Mouse (Mus musculus): Measurements from ENCODE around the gene Ank2. TPM values are rescaled to one million over a fixed set of nuclear protein-coding genes. Genes with fewer than 3 reads are reported as not detected.

Ank2 gene
- polyA plus RNA-seq, 1 experiment, result 352 TPM

DNA sequence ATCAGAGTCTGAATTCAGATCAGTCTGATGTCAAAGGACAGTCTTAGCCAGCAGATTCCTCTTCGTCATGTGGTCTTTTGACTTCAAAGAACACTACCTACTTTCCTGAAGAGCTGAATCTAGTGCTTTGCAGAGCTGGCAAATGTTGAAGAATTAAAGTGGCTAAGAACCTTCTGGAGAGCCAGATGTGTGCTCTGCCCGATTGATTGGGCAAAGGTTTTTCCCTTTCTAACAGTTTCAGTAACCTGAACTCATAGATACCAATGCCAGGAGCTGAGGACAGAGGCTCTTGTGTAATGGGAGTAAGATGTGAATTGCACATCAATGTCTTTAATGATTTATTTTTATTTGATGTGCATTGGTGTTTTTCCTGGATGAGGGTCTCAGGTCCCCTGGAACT is 525.6 kb downstream of the Ank2 start:
- TF ChIP-seq CTCF (IDR thresholded peaks at IDR 0.05; ENCODE audit: extremely low read depth, insufficient read depth, low read length), result no peak
- Histone ChIP-seq H3K27ac (ENCODE audit: insufficient read depth, low read length) (no peak overlapping the region), H3K4me1 (ENCODE audit: control insufficient read depth, insufficient read depth, low read length) (peaks cover 3% of the 10 kb centered on the region), H3K4me3 (ENCODE audit: insufficient read depth, low read length) (no peak overlapping the region)

DNA sequence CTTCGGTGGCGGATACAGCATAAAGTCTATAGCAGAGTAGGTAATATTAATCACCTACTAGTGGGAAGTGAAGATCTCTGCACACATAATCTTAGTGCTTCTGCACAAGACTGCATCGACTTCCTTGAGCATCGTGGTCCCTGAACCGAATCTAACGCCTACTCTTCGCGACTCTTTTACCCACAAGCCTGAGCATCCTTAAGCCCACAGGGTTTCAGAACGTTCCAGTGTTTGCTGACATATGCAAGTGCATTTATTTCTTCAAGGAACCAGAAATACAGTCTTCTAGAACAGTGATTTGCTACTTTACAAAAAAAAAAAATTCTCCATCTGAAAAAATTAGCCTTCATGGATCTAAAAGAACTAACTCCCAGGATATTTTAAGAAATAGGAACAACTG is 527.6 kb downstream of the Ank2 start:
- Histone ChIP-seq H3K27ac (ENCODE audit: insufficient read depth, low read length) (no peak overlapping the region), H3K4me3 (ENCODE audit: insufficient read depth, low read length) (no peak overlapping the region), H3K4me1 (ENCODE audit: control insufficient read depth, insufficient read depth, low read length) (peaks cover 1% of the 10 kb centered on the region; the same call in 1 of the 2 replicates)
- TF ChIP-seq POLR2A (IDR thresholded peaks at IDR 0.05; ENCODE audit: extremely low read depth, insufficient read depth, low read length) (no peak), CTCF (IDR thresholded peaks at IDR 0.05; ENCODE audit: extremely low read depth, insufficient read depth, low read length) (no peak)

DNA sequence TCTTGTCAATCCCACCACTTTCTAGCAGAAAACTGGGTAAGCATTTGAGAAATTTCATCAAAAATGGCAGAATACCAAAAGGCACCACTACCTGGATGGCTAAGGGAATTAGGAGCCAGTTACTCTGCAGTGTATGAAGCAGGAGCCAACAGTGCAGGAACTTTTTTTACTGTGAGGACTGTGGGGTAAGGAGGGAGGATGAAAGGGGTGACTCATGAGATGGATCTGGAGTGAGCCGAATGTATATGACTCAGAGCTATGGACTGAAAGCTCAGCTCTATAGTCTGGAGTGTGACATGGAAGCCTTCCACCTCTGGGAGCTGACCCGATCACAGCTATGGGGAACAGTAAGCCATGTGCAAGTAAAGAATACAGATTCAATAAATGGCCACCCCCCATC is 530.4 kb downstream of the Ank2 start:
- TF ChIP-seq CTCF (IDR thresholded peaks at IDR 0.05; ENCODE audit: extremely low read depth, insufficient read depth, low read length), result no peak
- TF ChIP-seq POLR2A (IDR thresholded peaks at IDR 0.05; ENCODE audit: extremely low read depth, insufficient read depth, low read length), result no peak
- Histone ChIP-seq H3K4me3 (ENCODE audit: insufficient read depth, low read length) (no peak overlapping the region), H3K27ac (ENCODE audit: insufficient read depth, low read length) (no peak overlapping the region), H3K4me1 (ENCODE audit: control insufficient read depth, insufficient read depth, low read length) (peaks cover 1% of the 10 kb centered on the region; the same call in 1 of the 2 replicates)

DNA sequence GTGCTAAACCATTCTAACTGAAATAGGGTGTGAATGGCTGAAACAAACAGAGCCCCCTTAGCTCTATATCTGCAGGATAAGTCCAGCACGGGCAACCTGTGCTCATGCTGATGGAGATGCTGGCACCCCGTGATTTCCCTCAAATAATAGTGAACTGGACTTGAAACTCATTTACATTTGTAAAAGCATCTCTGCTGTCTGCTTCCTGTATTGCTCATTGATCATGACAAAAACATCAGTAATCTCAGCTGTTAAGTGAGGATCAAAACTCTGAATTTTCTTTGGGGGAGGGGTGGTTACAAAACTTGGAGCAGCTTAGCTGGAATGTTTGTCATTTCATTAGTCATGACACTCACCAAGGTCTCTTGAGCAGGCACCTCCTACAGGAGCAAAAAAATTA is 533.4 kb downstream of the Ank2 start:
- Histone ChIP-seq H3K27ac (ENCODE audit: insufficient read depth, low read length) (no peak overlapping the region), H3K4me1 (ENCODE audit: control insufficient read depth, insufficient read depth, low read length) (peaks cover 1% of the 10 kb centered on the region; the same call in 1 of the 2 replicates), H3K4me3 (ENCODE audit: insufficient read depth, low read length) (no peak overlapping the region)
- TF ChIP-seq POLR2A (IDR thresholded peaks at IDR 0.05; ENCODE audit: extremely low read depth, insufficient read depth, low read length) (no peak), CTCF (IDR thresholded peaks at IDR 0.05; ENCODE audit: extremely low read depth, insufficient read depth, low read length) (no peak)

DNA sequence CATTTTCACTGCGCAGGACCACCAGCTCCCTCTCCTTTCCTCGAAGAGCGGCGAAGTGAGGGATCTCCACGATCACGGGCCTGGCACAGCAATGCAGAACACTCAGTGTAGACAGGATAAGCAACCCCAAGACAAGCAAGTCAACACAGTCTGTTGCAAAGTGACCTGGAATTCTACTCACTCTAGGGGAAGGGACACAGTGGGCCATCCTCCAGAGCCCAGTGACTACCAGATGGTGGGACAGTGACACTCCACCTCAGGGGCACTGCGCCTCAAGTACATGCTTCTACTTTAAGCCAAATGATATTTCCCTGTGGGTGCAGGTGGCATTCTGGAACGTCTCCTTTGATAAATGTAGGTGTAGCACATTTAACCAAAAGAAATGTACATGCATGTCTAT is 536.8 kb downstream of the Ank2 start:
- H3K4me3 ChIP-seq (ENCODE audit: insufficient read depth, low read length), result no peak overlapping the region
- no peaks in the 10 kb centered on the region for H3K4me1 ChIP-seq (ENCODE audit: control insufficient read depth, insufficient read depth, low read length)
- no peak overlapping the region for H3K27ac ChIP-seq (ENCODE audit: insufficient read depth, low read length)
- TF ChIP-seq CTCF (IDR thresholded peaks at IDR 0.05; ENCODE audit: extremely low read depth, insufficient read depth, low read length), result no peak
- TF ChIP-seq POLR2A (IDR thresholded peaks at IDR 0.05; ENCODE audit: extremely low read depth, insufficient read depth, low read length), result no peak

DNA sequence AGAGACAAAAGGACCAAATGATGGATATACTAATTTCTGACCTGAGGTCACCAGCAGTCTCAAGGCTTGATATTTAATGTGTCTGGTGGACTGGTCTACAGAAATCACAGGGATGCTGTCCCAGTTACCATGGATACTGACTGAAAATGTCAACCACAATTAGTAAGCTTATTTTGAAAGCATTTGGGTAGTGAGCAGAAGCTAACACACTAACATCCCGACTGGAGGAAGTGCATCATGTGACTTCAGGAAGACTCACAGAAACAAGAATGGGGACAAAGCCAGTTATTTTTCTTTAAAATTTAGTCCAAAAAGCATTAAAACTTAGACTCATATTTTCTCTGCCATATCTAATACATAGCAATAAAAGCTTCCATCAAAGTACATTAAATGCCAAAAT is 546.5 kb downstream of the Ank2 start:
- Histone ChIP-seq H3K27ac (ENCODE audit: insufficient read depth, low read length) (no peak overlapping the region), H3K4me3 (ENCODE audit: insufficient read depth, low read length) (no peak overlapping the region), H3K4me1 (ENCODE audit: control insufficient read depth, insufficient read depth, low read length) (no peaks in the 10 kb centered on the region; the same call in 1 of the 2 replicates)
- no peak for TF ChIP-seq CTCF (IDR thresholded peaks at IDR 0.05; ENCODE audit: extremely low read depth, insufficient read depth, low read length)
- TF ChIP-seq POLR2A (IDR thresholded peaks at IDR 0.05; ENCODE audit: extremely low read depth, insufficient read depth, low read length), result no peak

DNA sequence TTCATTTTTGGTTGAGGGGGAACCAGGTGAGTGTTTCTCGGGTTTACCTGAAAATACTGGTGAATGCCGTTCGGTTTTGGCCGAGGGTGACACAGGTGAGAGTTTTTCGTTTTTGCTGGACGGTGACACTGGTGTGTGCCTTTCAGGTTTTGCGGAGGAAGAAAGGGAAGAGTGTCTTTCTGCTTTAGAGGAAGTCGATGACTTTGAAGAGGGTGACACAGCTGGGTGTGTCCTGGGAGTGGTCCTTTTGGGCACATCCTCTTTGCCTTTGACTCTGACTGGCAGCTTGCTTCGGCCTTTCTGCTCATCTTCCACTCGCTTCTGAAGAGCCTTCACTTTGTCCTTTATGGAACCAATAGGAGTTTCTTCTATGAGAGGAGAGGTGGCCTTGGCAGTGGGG is 552.6 kb downstream of the Ank2 start:
- H3K4me3 ChIP-seq (ENCODE audit: insufficient read depth, low read length), result no peak overlapping the region
- H3K4me1 ChIP-seq (ENCODE audit: control insufficient read depth, insufficient read depth, low read length), result no peaks in the 10 kb centered on the region
- no peak overlapping the region for H3K27ac ChIP-seq (ENCODE audit: insufficient read depth, low read length)
- TF ChIP-seq CTCF (IDR thresholded peaks at IDR 0.05; ENCODE audit: extremely low read depth, insufficient read depth, low read length) (no peak), POLR2A (IDR thresholded peaks at IDR 0.05; ENCODE audit: extremely low read depth, insufficient read depth, low read length) (no peak)

DNA sequence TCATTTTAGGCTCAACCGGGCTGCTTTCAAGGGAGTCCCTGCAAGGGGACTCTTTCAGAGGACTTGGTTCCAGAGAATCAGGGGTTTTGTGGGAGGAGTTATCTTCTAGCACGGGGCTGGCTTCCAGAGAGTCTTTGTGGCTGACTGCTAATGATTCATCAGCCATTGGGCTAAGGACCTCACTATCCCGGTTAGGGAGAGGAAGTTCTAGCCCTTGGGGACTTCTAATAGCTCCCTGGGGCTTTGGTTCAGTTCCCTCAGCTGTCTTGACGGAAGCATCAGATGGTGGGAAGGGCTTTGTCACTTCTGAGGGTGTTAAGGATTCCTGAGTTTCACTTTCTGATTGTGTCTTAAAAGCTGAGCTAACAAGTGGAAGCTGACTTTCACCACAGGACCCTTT is 554.3 kb downstream of the Ank2 start:
- TF ChIP-seq CTCF (IDR thresholded peaks at IDR 0.05; ENCODE audit: extremely low read depth, insufficient read depth, low read length) (no peak), POLR2A (IDR thresholded peaks at IDR 0.05; ENCODE audit: extremely low read depth, insufficient read depth, low read length) (no peak)
- Histone ChIP-seq H3K27ac (ENCODE audit: insufficient read depth, low read length) (no peak overlapping the region), H3K4me3 (ENCODE audit: insufficient read depth, low read length) (no peak overlapping the region), H3K4me1 (ENCODE audit: control insufficient read depth, insufficient read depth, low read length) (no peaks in the 10 kb centered on the region)

DNA sequence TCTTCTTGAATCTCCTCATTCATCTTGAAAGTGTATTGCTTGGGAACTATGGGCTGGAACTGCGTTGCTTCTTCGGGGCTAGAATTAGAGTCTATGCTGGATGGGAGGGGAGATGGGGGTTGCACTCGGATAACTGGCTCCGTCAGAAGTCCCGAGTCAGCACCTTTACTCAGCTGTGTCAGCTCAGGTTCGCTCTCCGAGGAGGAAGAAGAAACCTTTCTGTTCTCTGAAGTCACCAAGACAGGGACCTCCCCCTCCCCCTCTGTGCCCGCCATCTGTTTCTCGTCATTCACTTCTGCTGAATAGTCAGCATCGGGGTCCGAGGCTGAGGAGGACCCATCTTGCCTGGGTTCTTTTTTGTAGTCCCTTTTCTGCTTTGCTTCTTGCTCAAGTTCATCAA is 555.1 kb downstream of the Ank2 start:
- H3K27ac ChIP-seq (ENCODE audit: insufficient read depth, low read length), result no peak overlapping the region
- no peak overlapping the region for H3K4me3 ChIP-seq (ENCODE audit: insufficient read depth, low read length)
- TF ChIP-seq CTCF (IDR thresholded peaks at IDR 0.05; ENCODE audit: extremely low read depth, insufficient read depth, low read length) (no peak), POLR2A (IDR thresholded peaks at IDR 0.05; ENCODE audit: extremely low read depth, insufficient read depth, low read length) (no peak)
- H3K4me1 ChIP-seq (ENCODE audit: control insufficient read depth, insufficient read depth, low read length), result no peaks in the 10 kb centered on the region

DNA sequence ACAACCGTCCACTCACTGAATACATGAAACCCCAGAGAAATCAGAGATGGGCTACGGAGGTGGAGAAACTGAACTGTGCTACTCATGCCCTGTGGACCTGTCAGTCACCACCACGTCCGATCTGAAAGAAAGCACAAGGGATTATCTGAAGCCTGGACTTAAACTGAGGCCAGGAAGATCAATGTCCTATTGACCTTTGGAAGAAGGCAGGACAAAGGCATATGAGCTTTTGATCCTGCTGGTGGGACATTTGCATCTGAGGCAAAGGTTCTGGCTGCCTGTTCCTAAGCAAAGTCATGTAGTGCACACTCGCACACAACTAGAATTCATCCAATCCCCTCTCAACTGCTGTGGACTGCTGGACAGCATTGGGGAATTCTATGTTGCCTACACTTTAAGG is 558.7 kb downstream of the Ank2 start:
- Histone ChIP-seq H3K4me1 (ENCODE audit: control insufficient read depth, insufficient read depth, low read length) (no peaks in the 10 kb centered on the region), H3K27ac (ENCODE audit: insufficient read depth, low read length) (no peak overlapping the region), H3K4me3 (ENCODE audit: insufficient read depth, low read length) (no peak overlapping the region)
- TF ChIP-seq POLR2A (IDR thresholded peaks at IDR 0.05; ENCODE audit: extremely low read depth, insufficient read depth, low read length) (no peak), CTCF (IDR thresholded peaks at IDR 0.05; ENCODE audit: extremely low read depth, insufficient read depth, low read length) (no peak)

Data from cortical plate, adult 2 months (tissue).